Mouse (Mus musculus) heart, postnatal 10 days (tissue): ENCODE results near the gene Ttll12. TPM values are rescaled to one million over a fixed set of nuclear protein-coding genes. Genes with fewer than 3 reads are reported as not detected.

Source experiments
- DNase-seq, 2 experiments: peaks; one replicate each; pipeline ENCODE4 v3.0.0; 2021
- intact Hi-C: fragments of 180-260 bp; cut with DNase I; formaldehyde crosslinking; loops from one replicate; pipeline ENCODE4 v1.15.1; 2025
- total RNA-seq, 2 experiments: library from RNA; stranded (reverse); gene quantifications; 2 replicates each; pipeline ENCODE4 v1.2.3; 2021

Ttll12 gene
- total RNA-seq, 2 experiments from 2014 or later: 6.4 to 9.0 TPM

GRCm38 (mm10) chr15:83529765-83530164 is 65.2 kb downstream of the Ttll12 start:
- peak; percentile 55 to 67 for DNase-seq
- intact Hi-C loops: loop anchor here (5.0 kb wide), 1 partner anchor 33 kb away; the partner anchor contains the start of genes Mcat and Tspo

GRCm38 (mm10) chr15:83528892-83529291 is 66.1 kb downstream of the Ttll12 start:
- DNase-seq: no peak
- intact Hi-C loops: loop anchor here (5.0 kb wide), 1 partner anchor 33 kb away; the partner anchor contains the start of genes Mcat and Tspo

- DNase-seq: no peak
- intact Hi-C loops: loop anchor here (5.0 kb wide), 1 partner anchor 35 kb away; the partner anchor contains the start of genes Mcat and Tspo
Measured at GRCm38 (mm10) chr15:83527747-83528146, 67.2 kb downstream of the Ttll12 start.

- intact Hi-C loops: loop anchor here (5.0 kb wide), 1 partner anchor 35 kb away; the partner anchor contains the start of genes Mcat and Tspo
- no peak for DNase-seq
Measured at GRCm38 (mm10) chr15:83527092-83527437, 67.9 kb downstream of the Ttll12 start.

- intact Hi-C loops: loop anchor here (5.0 kb wide), 1 partner anchor 36 kb away; the partner anchor contains the start of genes Mcat and Tspo
Measured at GRCm38 (mm10) chr15:83526424-83527091, 68.4 kb downstream of the Ttll12 start, which contains the start of gene Bik. Gene Bik (plus strand): TSS chr15:83526862.

More at GRCm38 (mm10) chr15:83526424-83527091, 68.4 kb downstream of the Ttll12 start, which contains the start of gene Bik:
- DNase-seq: peak; percentile 79 to 84

Other genes starting within 250 kb of the Ttll12 start
- 10 to 100 TPM; 15.6 to 20.2 TPM for gene Arfgap3, start 244.9 kb downstream of the Ttll12 start, total RNA-seq
- gene Pacsin2, start 130.6 kb downstream of the Ttll12 start, total RNA-seq: 100 to 1,000 TPM; 162 to 168 TPM
- gene Ttll1, start 84.3 kb downstream of the Ttll12 start, total RNA-seq: 10 to 100 TPM; 36.9 to 37.0 TPM
- gene Bik, start 68.3 kb downstream of the Ttll12 start, total RNA-seq: 10 to 100 TPM; 19.4 to 19.7 TPM
- 10 to 100 TPM; 81.5 to 89.5 TPM for gene Tspo, start 31.6 kb downstream of the Ttll12 start, total RNA-seq
- gene Mcat, start 31.4 kb downstream of the Ttll12 start, total RNA-seq: 10 to 100 TPM; 31.9 to 34.1 TPM
- 1 to 10 TPM; 4.3 to 5.6 TPM for gene Scube1, start 129.9 kb upstream of the Ttll12 start, total RNA-seq
- gene Mpped1, start 184.3 kb upstream of the Ttll12 start, total RNA-seq: under 1 TPM in 1 of 2 experiments, not detected in 1; 0.14 TPM